Mouse (Mus musculus): ENCODE measurements around the gene Dnph1. TPM values are rescaled to one million over a fixed set of nuclear protein-coding genes. Genes with fewer than 3 reads are reported as not detected.
"Not testable (repeated sequence)": the region's sequence is repeated elsewhere in the genome, so short reads cannot be mapped to it uniquely, and the experiment has no call there.

Gene Dnph1
- polyA plus RNA-seq, 1 experiment from 2014 or later, result 26.4 TPM

DNA sequence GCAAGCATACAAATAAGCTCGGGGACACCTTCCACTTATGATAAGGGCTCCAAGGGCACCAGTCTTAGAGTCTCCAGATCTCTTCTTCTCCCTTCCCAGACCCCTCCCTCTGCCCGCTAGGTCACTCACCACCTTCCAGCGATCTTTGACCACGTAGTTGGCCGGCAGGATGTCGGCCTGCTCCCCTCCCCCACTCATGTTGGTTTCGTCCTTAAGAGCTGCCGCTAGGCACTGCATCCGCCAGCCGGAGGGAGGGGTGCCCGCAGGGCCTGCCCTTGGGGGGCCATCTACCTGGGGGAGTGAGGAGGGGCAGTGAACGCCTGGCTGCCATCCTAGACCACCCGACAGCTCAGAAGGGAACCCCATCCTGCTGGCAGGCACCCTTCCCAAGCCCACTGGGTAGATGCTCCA is 12.5 kb upstream of the Dnph1 start:
- Histone ChIP-seq H3K4me3 (ENCODE audit: control insufficient read depth in 1 of 2, insufficient read depth in 1 of 2, low read depth in 1 of 2, low read length in 2 of 2) (peak overlapping the region; percentile 40 to 41), H3K27me3 (ENCODE audit: control insufficient read depth, insufficient read depth, low read length) (peaks cover 50% of the 10 kb centered on the region), H3K27ac (replicated peaks in 1 of 2; ENCODE audit: control insufficient read depth in 1 of 2, insufficient read depth in 1 of 2, low read depth in 2 of 2, low read length in 2 of 2) (no peak overlapping the region), H3K9ac (ENCODE audit: low read length) (peak overlapping the region; percentile 57), H3K4me2 (ENCODE audit: low read length) (peak overlapping the region; percentile 84), H3K36me3 (ENCODE audit: control insufficient read depth, insufficient read depth, low read length) (no peaks in the 10 kb centered on the region), H3K4me1 (ENCODE audit: control insufficient read depth in 2 of 2, insufficient read depth in 2 of 2, low read length in 2 of 2) (peaks cover 6 to 11% of the 10 kb centered on the region in 2 experiments; a peak in 3 of 4 replicates), H3K9me3 (ENCODE audit: control insufficient read depth, low read length) (no peaks in the 10 kb centered on the region)
- ATAC-seq (ENCODE audit: insufficient number of reproducible peaks, insufficient read depth, low FRiP score, low read depth), result no peak
- WGBS, result 4% methylated on average over 13 of the region's 13 CpGs

DNA sequence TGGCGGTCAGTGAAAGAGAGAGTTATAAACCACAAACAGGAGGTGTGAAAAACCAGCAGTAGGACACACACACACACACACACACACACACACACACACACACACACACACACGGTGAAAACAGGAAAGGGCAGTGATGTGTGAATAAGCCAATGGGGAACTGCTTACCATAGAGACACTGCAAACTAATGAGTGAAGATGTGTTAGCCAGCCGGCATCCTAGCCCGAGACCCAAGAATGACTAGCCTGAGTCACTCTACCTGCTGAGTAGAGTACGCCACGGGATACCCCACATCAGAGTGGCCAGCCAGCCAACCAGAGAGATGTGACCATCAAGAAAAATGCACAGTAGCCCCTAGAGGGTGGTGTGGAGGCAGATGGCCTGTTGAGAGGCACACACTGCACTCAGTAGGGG is 12.0 kb upstream of the Dnph1 start:
- ATAC-seq (ENCODE audit: insufficient number of reproducible peaks, insufficient read depth, low FRiP score, low read depth), result no peak
- peak overlapping the region in 1 of 2 experiments; percentile 41; a peak in 1 of 4 replicates for H3K4me3 ChIP-seq (ENCODE audit: control insufficient read depth in 1 of 2, insufficient read depth in 1 of 2, low read depth in 1 of 2, low read length in 2 of 2)

DNA sequence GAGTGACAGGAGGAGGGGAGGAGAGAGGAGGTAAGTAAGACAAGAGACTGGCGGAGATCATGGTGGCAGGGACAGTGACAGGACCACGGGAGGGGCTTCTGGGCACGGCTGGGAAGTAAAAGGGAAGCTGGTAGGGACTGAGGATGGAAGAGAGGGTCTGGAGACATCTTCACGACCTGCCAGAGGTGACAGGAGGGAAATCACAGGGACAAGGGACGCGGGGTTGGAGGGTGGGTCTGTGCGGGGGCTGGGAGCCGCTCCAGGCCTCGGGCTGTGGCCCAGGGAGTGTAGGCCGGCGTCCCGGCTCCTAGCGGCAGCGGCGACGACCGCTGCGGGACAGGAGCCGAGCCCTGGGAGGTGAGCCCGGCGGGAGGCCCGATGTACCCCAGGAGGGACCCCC is 9.5 kb upstream of the Dnph1 start:
- Histone ChIP-seq H3K27me3 (ENCODE audit: control insufficient read depth, insufficient read depth, low read length) (peaks cover 58% of the 10 kb centered on the region), H3K4me1 (ENCODE audit: control insufficient read depth in 2 of 2, insufficient read depth in 2 of 2, low read length in 2 of 2) (peaks cover 6 to 11% of the 10 kb centered on the region in 2 experiments; a peak in 3 of 4 replicates), H3K36me3 (ENCODE audit: control insufficient read depth, insufficient read depth, low read length) (no peaks in the 10 kb centered on the region), H3K4me3 (ENCODE audit: control insufficient read depth in 1 of 2, insufficient read depth in 1 of 2, low read depth in 1 of 2, low read length in 2 of 2) (peak overlapping the region in 1 of 2 experiments; percentile 36; a peak in 2 of 4 replicates), H3K9ac (ENCODE audit: low read length) (0 out of 2 replicates have a peak overlapping the region, but pooled peaks have one; percentile 12), H3K4me2 (ENCODE audit: low read length) (peak overlapping the region; percentile 66), H3K9me3 (ENCODE audit: control insufficient read depth, low read length) (no peaks in the 10 kb centered on the region), H3K27ac (replicated peaks in 1 of 2; ENCODE audit: control insufficient read depth in 1 of 2, insufficient read depth in 1 of 2, low read depth in 2 of 2, low read length in 2 of 2) (no peak overlapping the region)
- 7% methylated on average over 17 of the region's 22 CpGs for WGBS
- ATAC-seq (ENCODE audit: insufficient number of reproducible peaks, insufficient read depth, low FRiP score, low read depth), result no peak

More for the DNA sequence above, 12.0 kb upstream of the Dnph1 start:
- Histone ChIP-seq H3K4me1 (ENCODE audit: control insufficient read depth in 2 of 2, insufficient read depth in 2 of 2, low read length in 2 of 2) (peaks cover 6 to 11% of the 10 kb centered on the region in 2 experiments; a peak in 3 of 4 replicates), H3K27me3 (ENCODE audit: control insufficient read depth, insufficient read depth, low read length) (peaks cover 52% of the 10 kb centered on the region), H3K9ac (ENCODE audit: low read length) (no peak overlapping the region), H3K4me2 (ENCODE audit: low read length) (peak overlapping the region; percentile 84), H3K9me3 (ENCODE audit: control insufficient read depth, low read length) (no peaks in the 10 kb centered on the region), H3K36me3 (ENCODE audit: control insufficient read depth, insufficient read depth, low read length) (no peaks in the 10 kb centered on the region), H3K27ac (replicated peaks in 1 of 2; ENCODE audit: control insufficient read depth in 1 of 2, insufficient read depth in 1 of 2, low read depth in 2 of 2, low read length in 2 of 2) (no peak overlapping the region)
- WGBS, result 17% methylated on average over 6 of the region's 6 CpGs

DNA sequence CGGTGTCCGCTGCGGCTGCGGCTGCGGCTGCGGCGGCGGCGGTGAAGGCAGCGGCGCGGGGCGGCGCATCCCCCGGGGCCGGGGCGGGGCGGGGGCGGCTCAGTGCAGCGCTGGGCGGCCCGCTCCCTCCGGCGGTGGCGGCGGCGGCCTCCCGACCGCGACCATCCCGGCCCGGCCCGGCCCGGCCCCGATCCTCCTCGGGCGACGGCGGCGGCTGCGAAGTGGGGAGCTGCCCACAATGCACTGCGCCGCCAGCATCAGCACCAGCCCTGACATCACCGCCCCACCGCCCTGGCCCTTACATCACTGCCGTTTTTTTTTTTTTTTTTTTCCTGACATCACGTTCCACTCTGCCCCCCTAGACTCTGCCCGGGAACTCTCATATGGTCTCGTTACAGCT is 9.1 kb upstream of the Dnph1 start, which contains the start of gene Ttbk1:
Gene Ttbk1 (minus strand): TSS at position 245 of the 400 bp plus-strand sequence.
- Histone ChIP-seq H3K36me3 (ENCODE audit: control insufficient read depth, insufficient read depth, low read length) (no peaks in the 10 kb centered on the region), H3K4me2 (ENCODE audit: low read length) (peak within 1 kb of the TSS; percentile 66), H3K9me3 (ENCODE audit: control insufficient read depth, low read length) (no peaks in the 10 kb centered on the region), H3K9ac (ENCODE audit: low read length) (0 out of 2 replicates have a peak within 1 kb of the TSS, but pooled peaks have one; percentile 12), H3K27ac (replicated peaks in 1 of 2; ENCODE audit: control insufficient read depth in 1 of 2, insufficient read depth in 1 of 2, low read depth in 2 of 2, low read length in 2 of 2) (no peak within 1 kb of the TSS), H3K27me3 (ENCODE audit: control insufficient read depth, insufficient read depth, low read length) (peaks cover 58% of the 10 kb centered on the region), H3K4me1 (ENCODE audit: control insufficient read depth in 2 of 2, insufficient read depth in 2 of 2, low read length in 2 of 2) (peaks cover 6 to 11% of the 10 kb centered on the region in 2 experiments; a peak in 3 of 4 replicates), H3K4me3 (ENCODE audit: control insufficient read depth in 1 of 2, insufficient read depth in 1 of 2, low read depth in 1 of 2, low read length in 2 of 2) (peak within 1 kb of the TSS in 1 of 2 experiments; percentile 36; a peak in 2 of 4 replicates)
- ATAC-seq (ENCODE audit: insufficient number of reproducible peaks, insufficient read depth, low FRiP score, low read depth), result no peak
- WGBS, result 2% methylated on average over 43 of the region's 49 CpGs

DNA sequence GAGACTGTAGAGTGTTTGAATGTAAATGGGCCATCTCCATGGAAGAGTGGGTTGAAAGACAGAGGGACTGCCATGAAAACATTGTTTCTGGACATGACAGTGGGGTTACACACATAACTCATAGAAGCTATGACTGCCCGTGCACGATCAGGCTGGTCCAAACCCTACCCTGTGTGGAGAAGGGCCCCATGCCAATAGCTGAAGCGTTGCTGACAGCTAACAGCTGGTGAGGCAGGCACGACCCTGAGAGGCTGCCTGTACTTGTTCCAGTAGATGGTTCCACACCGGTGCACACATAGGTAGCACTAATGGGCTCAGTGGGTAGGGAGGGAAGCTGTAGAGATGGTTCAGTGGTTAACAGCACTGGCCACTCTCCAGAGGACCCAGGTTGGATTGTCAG is 1.0 kb upstream of the Dnph1 start:
- peaks cover 4% of the 10 kb centered on the region in 2 experiments; a peak in 1 of 4 replicates for H3K4me1 ChIP-seq (ENCODE audit: control insufficient read depth in 2 of 2, insufficient read depth in 2 of 2, low read length in 2 of 2)
- ATAC-seq (ENCODE audit: insufficient number of reproducible peaks, insufficient read depth, low FRiP score, low read depth), result no peak; the same call in 1 of the 2 replicates
- H3K9ac ChIP-seq (ENCODE audit: low read length), result no peak overlapping the region
- H3K27me3 ChIP-seq (ENCODE audit: control insufficient read depth, insufficient read depth, low read length), result peaks cover 8% of the 10 kb centered on the region
- no peak overlapping the region for H3K4me2 ChIP-seq (ENCODE audit: low read length)
- 78% methylated on average over 5 of the region's 5 CpGs for WGBS
- H3K4me3 ChIP-seq (ENCODE audit: control insufficient read depth in 1 of 2, insufficient read depth in 1 of 2, low read depth in 1 of 2, low read length in 2 of 2), result no peak overlapping the region
- H3K27ac ChIP-seq (replicated peaks in 1 of 2; ENCODE audit: control insufficient read depth in 1 of 2, insufficient read depth in 1 of 2, low read depth in 2 of 2, low read length in 2 of 2), result no peak overlapping the region
- H3K36me3 ChIP-seq (ENCODE audit: control insufficient read depth, insufficient read depth, low read length), result peaks cover 9% of the 10 kb centered on the region; the same call in 1 of the 2 replicates
- no peaks in the 10 kb centered on the region for H3K9me3 ChIP-seq (ENCODE audit: control insufficient read depth, low read length)

DNA sequence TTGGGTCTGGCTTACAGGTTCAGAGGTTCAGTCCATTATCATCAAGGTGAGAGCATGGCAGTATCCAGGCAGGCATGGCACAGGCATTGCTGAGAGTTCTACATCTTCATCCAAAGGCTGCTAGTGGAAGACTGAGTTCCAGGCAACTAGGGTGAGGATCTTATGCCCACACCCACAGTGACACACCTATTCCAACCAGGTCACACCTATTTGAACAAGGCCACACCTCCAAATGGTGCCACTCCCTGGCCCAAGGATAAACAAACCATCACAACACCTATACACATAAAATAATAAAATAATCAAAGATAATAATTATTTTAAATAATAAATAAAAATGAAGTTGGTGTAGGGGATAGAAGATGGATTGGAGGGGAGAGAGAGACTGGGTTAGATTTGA is 430 bp upstream of the Dnph1 start:
- Histone ChIP-seq H3K4me2 (ENCODE audit: low read length) (peak overlapping the region; percentile 72), H3K36me3 (ENCODE audit: control insufficient read depth, insufficient read depth, low read length) (peaks cover 13% of the 10 kb centered on the region; the same call in 1 of the 2 replicates)
- H3K4me1 ChIP-seq (ENCODE audit: control insufficient read depth in 2 of 2, insufficient read depth in 2 of 2, low read length in 2 of 2); H3K27ac ChIP-seq (replicated peaks in 1 of 2; ENCODE audit: control insufficient read depth in 1 of 2, insufficient read depth in 1 of 2, low read depth in 2 of 2, low read length in 2 of 2); H3K9me3 ChIP-seq (ENCODE audit: control insufficient read depth, low read length); H3K27me3 ChIP-seq (ENCODE audit: control insufficient read depth, insufficient read depth, low read length); H3K4me3 ChIP-seq (ENCODE audit: control insufficient read depth in 1 of 2, insufficient read depth in 1 of 2, low read depth in 1 of 2, low read length in 2 of 2); H3K9ac ChIP-seq (ENCODE audit: low read length); ATAC-seq (ENCODE audit: insufficient number of reproducible peaks, insufficient read depth, low FRiP score, low read depth): not testable (repeated sequence)

DNA sequence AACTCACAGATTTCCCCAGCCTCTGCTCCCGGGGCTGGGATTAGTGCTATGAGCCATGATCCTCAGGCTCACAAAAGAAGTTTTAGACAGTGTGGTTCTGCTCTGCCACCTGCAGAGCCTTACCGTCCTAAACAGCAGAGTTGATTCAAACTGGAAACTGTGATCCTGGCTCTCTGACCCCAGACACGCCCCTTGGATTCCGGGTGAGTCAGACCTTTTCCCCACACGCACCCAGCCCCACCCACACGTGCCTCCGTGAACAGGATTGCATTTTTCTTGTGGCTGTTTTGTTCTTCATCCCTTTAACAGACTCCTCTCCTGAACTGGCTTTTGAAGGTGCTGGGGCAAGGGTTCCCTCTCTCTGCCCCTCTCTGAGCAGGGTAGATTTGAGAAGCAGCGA is 1.4 kb downstream of the Dnph1 start:
- ATAC-seq (ENCODE audit: insufficient number of reproducible peaks, insufficient read depth, low FRiP score, low read depth), result no peak
- H3K9ac ChIP-seq (ENCODE audit: low read length), result no peak overlapping the region
- H3K27me3 ChIP-seq (ENCODE audit: control insufficient read depth, insufficient read depth, low read length), result peaks cover 8% of the 10 kb centered on the region
- 64% methylated on average over 8 of the region's 8 CpGs for WGBS
- no peak overlapping the region for H3K4me3 ChIP-seq (ENCODE audit: control insufficient read depth in 1 of 2, insufficient read depth in 1 of 2, low read depth in 1 of 2, low read length in 2 of 2)
- no peak overlapping the region for H3K27ac ChIP-seq (replicated peaks in 1 of 2; ENCODE audit: control insufficient read depth in 1 of 2, insufficient read depth in 1 of 2, low read depth in 2 of 2, low read length in 2 of 2)
- no peaks in the 10 kb centered on the region for H3K9me3 ChIP-seq (ENCODE audit: control insufficient read depth, low read length)
- H3K36me3 ChIP-seq (ENCODE audit: control insufficient read depth, insufficient read depth, low read length), result peaks cover 14% of the 10 kb centered on the region; the same call in 1 of the 2 replicates
- H3K4me1 ChIP-seq (ENCODE audit: control insufficient read depth in 2 of 2, insufficient read depth in 2 of 2, low read length in 2 of 2), result peaks cover 4% of the 10 kb centered on the region in 2 experiments; a peak in 1 of 4 replicates
- H3K4me2 ChIP-seq (ENCODE audit: low read length), result no peak overlapping the region

DNA sequence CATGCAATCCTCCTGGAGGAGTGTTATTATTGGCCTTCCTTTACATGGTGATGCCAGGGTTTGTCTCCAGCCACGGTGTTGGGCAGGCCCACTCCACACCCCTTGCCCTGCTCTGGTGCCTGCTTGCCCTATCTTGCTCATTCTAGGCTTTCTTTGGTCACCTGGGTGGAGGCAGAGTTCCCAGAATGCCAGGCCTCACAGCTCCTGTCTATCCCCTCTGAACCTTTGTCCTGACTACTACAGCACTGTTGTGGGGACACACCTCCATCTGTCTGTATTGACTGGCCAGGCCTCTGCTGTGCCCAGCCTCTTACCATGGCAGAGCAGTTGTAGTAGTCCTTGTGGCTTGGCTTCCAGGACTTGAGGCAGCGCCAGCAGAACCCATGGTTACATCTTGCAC is 6.3 kb downstream of the Dnph1 start:
- no peak overlapping the region for H3K27ac ChIP-seq (replicated peaks in 1 of 2; ENCODE audit: control insufficient read depth in 1 of 2, insufficient read depth in 1 of 2, low read depth in 2 of 2, low read length in 2 of 2)
- H3K9ac ChIP-seq (ENCODE audit: low read length), result no peak overlapping the region
- H3K4me3 ChIP-seq (ENCODE audit: control insufficient read depth in 1 of 2, insufficient read depth in 1 of 2, low read depth in 1 of 2, low read length in 2 of 2), result no peak overlapping the region
- 79% methylated on average over 2 of the region's 2 CpGs for WGBS
- no peaks in the 10 kb centered on the region for H3K27me3 ChIP-seq (ENCODE audit: control insufficient read depth, insufficient read depth, low read length)
- H3K4me1 ChIP-seq (ENCODE audit: control insufficient read depth in 2 of 2, insufficient read depth in 2 of 2, low read length in 2 of 2), result no peaks in the 10 kb centered on the region
- peaks cover 14% of the 10 kb centered on the region for H3K36me3 ChIP-seq (ENCODE audit: control insufficient read depth, insufficient read depth, low read length)
- ATAC-seq (ENCODE audit: insufficient number of reproducible peaks, insufficient read depth, low FRiP score, low read depth), result no peak
- H3K9me3 ChIP-seq (ENCODE audit: control insufficient read depth, low read length), result no peaks in the 10 kb centered on the region
- H3K4me2 ChIP-seq (ENCODE audit: low read length), result no peak overlapping the region
